Mouse (Mus musculus): Measurements from ENCODE around the gene Plpp2. TPM values are rescaled to one million over a fixed set of nuclear protein-coding genes. Genes with fewer than 3 reads are reported as not detected.
A peak's percentile ranks its signal among the peaks of the same experiment; 100 is the strongest.

Plpp2 gene
- polyA plus RNA-seq, 1 experiment from 2014 or later, result 19.9 TPM

- DNase-seq, result no peak
- no peak overlapping the region for H3K27ac ChIP-seq
- H3K36me3 ChIP-seq, result peaks cover 41% of the 10 kb centered on the region
Measured at GRCm38 (mm10) chr10:79538873-79539272, 5.3 kb upstream of the Plpp2 start.

GRCm38 (mm10) chr10:79538323-79538722 lies 4.7 kb upstream of the Plpp2 start:
- peaks cover 35% of the 10 kb centered on the region for H3K36me3 ChIP-seq
- no peak overlapping the region for H3K4me2 ChIP-seq
- WGBS (ENCODE audit: insufficient replicate concordance), result 70% methylated on average over 3 of the region's 3 CpGs
- peaks cover 5% of the 10 kb centered on the region; the same call in 1 of the 2 replicates for H3K27me3 ChIP-seq
- no peak overlapping the region for H3K9ac ChIP-seq
- DNase-seq, result no peak
- H3K4me3 ChIP-seq (replicated peaks), result no peak overlapping the region
- H3K4me1 ChIP-seq (replicated peaks), result peaks cover 9% of the 10 kb centered on the region
- no peaks in the 10 kb centered on the region for H3K9me3 ChIP-seq (replicated peaks)
- no peak overlapping the region for H3K27ac ChIP-seq
- ATAC-seq (ENCODE audit: low read depth), result no peak

More at GRCm38 (mm10) chr10:79538873-79539272, 5.3 kb upstream of the Plpp2 start:
- H3K9me3 ChIP-seq (replicated peaks), result no peaks in the 10 kb centered on the region
- H3K9ac ChIP-seq, result no peak overlapping the region
- H3K4me2 ChIP-seq, result no peak overlapping the region
- H3K4me1 ChIP-seq (replicated peaks), result peaks cover 6% of the 10 kb centered on the region
- ATAC-seq (ENCODE audit: low read depth), result no peak
- peaks cover 5% of the 10 kb centered on the region; the same call in 1 of the 2 replicates for H3K27me3 ChIP-seq
- 32% methylated on average over 4 of the region's 4 CpGs for WGBS (ENCODE audit: insufficient replicate concordance)
- H3K4me3 ChIP-seq (replicated peaks), result no peak overlapping the region

- no peak for DNase-seq
- ATAC-seq (ENCODE audit: low read depth), result no peak
- 75% methylated on average over 2 of the region's 2 CpGs for WGBS (ENCODE audit: insufficient replicate concordance)
Measured at GRCm38 (mm10) chr10:79537781-79538180, 4.2 kb upstream of the Plpp2 start.

GRCm38 (mm10) chr10:79537271-79537670 lies 3.7 kb upstream of the Plpp2 start:
- DNase-seq (no peak), ATAC-seq (ENCODE audit: low read depth) (no peak)
- 76% methylated on average over 7 of the region's 7 CpGs for WGBS (ENCODE audit: insufficient replicate concordance)
- Histone ChIP-seq H3K27ac (no peak overlapping the region), H3K9ac (no peak overlapping the region), H3K4me3 (replicated peaks) (no peak overlapping the region), H3K4me2 (no peak overlapping the region), H3K9me3 (replicated peaks) (no peaks in the 10 kb centered on the region), H3K27me3 (peaks cover 5% of the 10 kb centered on the region; the same call in 1 of the 2 replicates), H3K4me1 (replicated peaks) (peaks cover 20% of the 10 kb centered on the region), H3K36me3 (peaks cover 26% of the 10 kb centered on the region)

More at GRCm38 (mm10) chr10:79537781-79538180, 4.2 kb upstream of the Plpp2 start:
- no peak overlapping the region for H3K27ac ChIP-seq
- H3K36me3 ChIP-seq, result peaks cover 31% of the 10 kb centered on the region
- H3K4me2 ChIP-seq, result no peak overlapping the region
- H3K9ac ChIP-seq, result no peak overlapping the region
- H3K9me3 ChIP-seq (replicated peaks), result no peaks in the 10 kb centered on the region
- no peak overlapping the region for H3K4me3 ChIP-seq (replicated peaks)
- peaks cover 5% of the 10 kb centered on the region; the same call in 1 of the 2 replicates for H3K27me3 ChIP-seq
- H3K4me1 ChIP-seq (replicated peaks), result peaks cover 15% of the 10 kb centered on the region

GRCm38 (mm10) chr10:79536461-79537080 lies 3.0 kb upstream of the Plpp2 start:
- 63% methylated on average over 12 of the region's 12 CpGs for WGBS (ENCODE audit: insufficient replicate concordance)
- H3K4me2 ChIP-seq, result no peak overlapping the region
- peaks cover 19% of the 10 kb centered on the region for H3K36me3 ChIP-seq
- H3K4me3 ChIP-seq (replicated peaks), result no peak overlapping the region
- H3K27me3 ChIP-seq, result peaks cover 5% of the 10 kb centered on the region; the same call in 1 of the 2 replicates
- no peak overlapping the region for H3K27ac ChIP-seq
- H3K9ac ChIP-seq, result no peak overlapping the region
- H3K4me1 ChIP-seq (replicated peaks), result peaks cover 20% of the 10 kb centered on the region
- no peak for ATAC-seq (ENCODE audit: low read depth)
- no peak for DNase-seq
- H3K9me3 ChIP-seq (replicated peaks), result no peaks in the 10 kb centered on the region

GRCm38 (mm10) chr10:79535431-79535830 lies 1.8 kb upstream of the Plpp2 start:
- ATAC-seq (ENCODE audit: low read depth) (no peak), DNase-seq (no peak)
- Histone ChIP-seq H3K27me3 (peaks cover 5% of the 10 kb centered on the region; the same call in 1 of the 2 replicates), H3K9ac (no peak overlapping the region), H3K4me3 (replicated peaks) (no peak overlapping the region), H3K4me2 (no peak overlapping the region), H3K27ac (no peak overlapping the region), H3K9me3 (replicated peaks) (no peaks in the 10 kb centered on the region), H3K36me3 (peaks cover 12% of the 10 kb centered on the region), H3K4me1 (replicated peaks) (peaks cover 26% of the 10 kb centered on the region)
- 38% methylated on average over 1 of the region's 1 CpGs for WGBS (ENCODE audit: insufficient replicate concordance)

- Histone ChIP-seq H3K4me1 (replicated peaks) (peaks cover 26% of the 10 kb centered on the region), H3K4me2 (peak overlapping the region; percentile 93; the same call in 1 of the 2 replicates), H3K4me3 (replicated peaks) (no peak overlapping the region), H3K27ac (no peak overlapping the region), H3K27me3 (peaks cover 5% of the 10 kb centered on the region; the same call in 1 of the 2 replicates), H3K36me3 (peaks cover 11% of the 10 kb centered on the region; the same call in 1 of the 2 replicates), H3K9ac (no peak overlapping the region), H3K9me3 (replicated peaks) (no peaks in the 10 kb centered on the region)
- DNase-seq, result no peak
- 80% methylated on average over 2 of the region's 2 CpGs for WGBS (ENCODE audit: insufficient replicate concordance)
- ATAC-seq (ENCODE audit: low read depth), result no peak
Measured at GRCm38 (mm10) chr10:79534426-79534825, 830 bp upstream of the Plpp2 start.

GRCm38 (mm10) chr10:79532678-79533077 lies 918 bp downstream of the Plpp2 start:
- peaks cover 26% of the 10 kb centered on the region for H3K4me1 ChIP-seq (replicated peaks)
- no peaks in the 10 kb centered on the region for H3K9me3 ChIP-seq (replicated peaks)
- ATAC-seq (ENCODE audit: low read depth), result no peak
- peak overlapping the region; percentile 66 for H3K4me3 ChIP-seq (replicated peaks)
- H3K9ac ChIP-seq, result peak overlapping the region; percentile 75
- WGBS (ENCODE audit: insufficient replicate concordance), result 41% methylated on average over 3 of the region's 3 CpGs
- no peak overlapping the region for H3K27ac ChIP-seq
- no peak for DNase-seq
- peak overlapping the region; percentile 93 for H3K4me2 ChIP-seq
- peaks cover 11% of the 10 kb centered on the region for H3K36me3 ChIP-seq
- peaks cover 5% of the 10 kb centered on the region; the same call in 1 of the 2 replicates for H3K27me3 ChIP-seq

- Histone ChIP-seq H3K4me1 (replicated peaks) (peaks cover 26% of the 10 kb centered on the region), H3K4me3 (replicated peaks) (no peak overlapping the region), H3K27ac (no peak overlapping the region), H3K36me3 (peaks cover 22% of the 10 kb centered on the region), H3K27me3 (peaks cover 5% of the 10 kb centered on the region; the same call in 1 of the 2 replicates), H3K9ac (no peak overlapping the region), H3K4me2 (no peak overlapping the region), H3K9me3 (replicated peaks) (no peaks in the 10 kb centered on the region)
- 60% methylated on average over 3 of the region's 3 CpGs for WGBS (ENCODE audit: insufficient replicate concordance)
- DNase-seq (no peak), ATAC-seq (ENCODE audit: low read depth) (no peak)
Measured at GRCm38 (mm10) chr10:79531593-79531992, 2.0 kb downstream of the Plpp2 start.

GRCm38 (mm10) chr10:79530721-79531120 lies 2.9 kb downstream of the Plpp2 start:
- H3K27me3 ChIP-seq, result peaks cover 5% of the 10 kb centered on the region; the same call in 1 of the 2 replicates

GRCm38 (mm10) chr10:79530241-79530640 lies 3.4 kb downstream of the Plpp2 start:
- DNase-seq, result no peak
- H3K4me2 ChIP-seq, result no peak overlapping the region
- no peak for ATAC-seq (ENCODE audit: low read depth)
- H3K27ac ChIP-seq, result no peak overlapping the region
- H3K4me1 ChIP-seq (replicated peaks), result peaks cover 26% of the 10 kb centered on the region
- H3K9me3 ChIP-seq (replicated peaks), result no peaks in the 10 kb centered on the region
- H3K4me3 ChIP-seq (replicated peaks), result no peak overlapping the region
- no peak overlapping the region for H3K9ac ChIP-seq
- H3K36me3 ChIP-seq, result peaks cover 27% of the 10 kb centered on the region
- H3K27me3 ChIP-seq, result peaks cover 5% of the 10 kb centered on the region; the same call in 1 of the 2 replicates
- WGBS (ENCODE audit: insufficient replicate concordance), result 61% methylated on average over 8 of the region's 8 CpGs

More at GRCm38 (mm10) chr10:79530721-79531120, 2.9 kb downstream of the Plpp2 start:
- DNase-seq, result no peak
- Histone ChIP-seq H3K4me1 (replicated peaks) (peaks cover 26% of the 10 kb centered on the region), H3K36me3 (peaks cover 25% of the 10 kb centered on the region), H3K9me3 (replicated peaks) (no peaks in the 10 kb centered on the region), H3K4me2 (no peak overlapping the region), H3K4me3 (replicated peaks) (no peak overlapping the region), H3K9ac (no peak overlapping the region), H3K27ac (no peak overlapping the region)
- no peak for ATAC-seq (ENCODE audit: low read depth)
- 74% methylated on average over 13 of the region's 13 CpGs for WGBS (ENCODE audit: insufficient replicate concordance)

- no peak for DNase-seq
- WGBS (ENCODE audit: insufficient replicate concordance), result 59% methylated on average over 3 of the region's 3 CpGs
- Histone ChIP-seq H3K4me3 (replicated peaks) (no peak overlapping the region), H3K36me3 (peaks cover 27% of the 10 kb centered on the region), H3K9ac (no peak overlapping the region), H3K9me3 (replicated peaks) (no peaks in the 10 kb centered on the region), H3K4me2 (no peak overlapping the region), H3K27me3 (no peaks in the 10 kb centered on the region), H3K27ac (no peak overlapping the region), H3K4me1 (replicated peaks) (peaks cover 14% of the 10 kb centered on the region)
- ATAC-seq (ENCODE audit: low read depth), result no peak
Measured at GRCm38 (mm10) chr10:79528081-79528480, 5.5 kb downstream of the Plpp2 start.
